Mouse (Mus musculus): ENCODE measurements at regions not wholly inside any gene's neighbourhood (a gene's known extent, or its start where the extent isn't known, plus 50 kb on each side); places are given as distances from the start of the nearest gene placed in this dataset.

DNA sequence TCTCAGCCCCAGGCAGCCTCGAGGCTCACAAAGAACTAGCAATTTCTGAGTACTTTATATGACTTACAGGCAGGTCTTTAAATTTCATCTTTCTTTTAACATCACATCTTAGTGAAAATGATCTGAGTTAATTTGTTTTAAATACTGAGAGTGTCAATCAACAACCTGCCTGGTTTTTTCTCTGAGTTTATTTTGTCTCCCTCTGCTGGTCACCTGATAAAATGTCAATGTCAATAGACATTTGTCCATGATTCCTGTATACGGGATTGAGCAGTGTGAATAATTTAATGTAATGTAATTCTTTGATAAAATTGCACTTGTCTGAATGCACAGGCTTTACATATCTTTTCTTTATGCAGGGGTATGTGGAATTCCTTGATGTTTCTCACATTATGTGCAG, 1070.4 kb upstream of the Tacstd2 start:
- DNase-seq, result no peak

All from lung, postnatal 4 days (tissue).